Mouse (Mus musculus) right cerebral cortex, postnatal 10 days (tissue): ENCODE measurements at regions not wholly inside any gene's neighbourhood (a gene's known extent, or its start where the extent isn't known, plus 50 kb on each side); places are given as distances from the start of the nearest gene placed in this dataset.

Experiments used
- DNase-seq, 2 experiments: peaks; one replicate each; pipeline ENCODE4 v3.0.0; 2021; ENCODE audit warnings: low spot score in 2 of 2

DNA sequence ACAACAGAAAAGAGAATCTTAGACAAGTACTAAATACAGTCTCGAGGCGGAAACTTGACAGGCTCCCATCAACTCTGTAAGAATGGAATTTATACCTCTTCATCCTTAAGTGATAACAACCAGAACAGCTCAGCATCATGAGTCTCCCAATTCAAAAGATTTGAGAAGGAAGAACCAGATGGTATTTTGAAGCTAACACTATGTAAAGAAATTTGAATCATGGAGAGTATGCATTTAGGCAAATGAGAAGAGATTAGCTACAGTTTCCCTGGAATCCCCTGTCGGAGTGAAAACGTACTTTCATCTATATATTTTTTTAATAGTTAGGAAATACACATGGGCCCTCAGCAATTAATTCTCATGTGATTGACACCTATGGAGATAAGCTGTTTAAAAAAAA lies 140.9 kb downstream of the Nrip1 start:
- DNase-seq: no peak

GRCm38 (mm10) chr16:76232174-76232573 lies 141.5 kb downstream of the Nrip1 start:
- no peak for DNase-seq

- DNase-seq: no peak
Measured at GRCm38 (mm10) chr16:76230516-76231302, 142.9 kb downstream of the Nrip1 start.

DNA sequence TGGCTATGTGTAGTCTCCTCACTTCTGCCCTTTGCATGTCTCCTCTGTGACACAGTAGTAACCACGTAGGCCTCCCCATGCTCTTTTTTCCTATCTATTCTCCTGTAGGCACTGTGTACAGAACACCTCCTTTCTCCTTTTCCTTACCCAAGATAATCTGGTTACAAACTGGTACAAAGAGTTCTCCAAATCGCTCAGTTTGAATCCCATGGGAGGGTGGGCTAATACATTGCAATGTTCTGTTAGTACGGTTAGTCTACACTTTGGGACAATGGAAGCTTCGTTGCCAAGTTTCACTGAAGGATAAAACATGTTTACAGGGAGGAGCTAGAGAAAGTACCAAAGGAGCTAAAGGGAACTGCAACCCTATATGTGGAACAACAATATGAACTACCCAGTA lies 145.2 kb downstream of the Nrip1 start:
- no peak for DNase-seq

- DNase-seq: no peak
Measured at GRCm38 (mm10) chr16:76226446-76226845, 147.2 kb downstream of the Nrip1 start.

GRCm38 (mm10) chr16:76225587-76226226 lies 147.9 kb downstream of the Nrip1 start:
- DNase-seq: no peak

GRCm38 (mm10) chr16:76224901-76225586 lies 148.6 kb downstream of the Nrip1 start:
- no peak for DNase-seq

DNA sequence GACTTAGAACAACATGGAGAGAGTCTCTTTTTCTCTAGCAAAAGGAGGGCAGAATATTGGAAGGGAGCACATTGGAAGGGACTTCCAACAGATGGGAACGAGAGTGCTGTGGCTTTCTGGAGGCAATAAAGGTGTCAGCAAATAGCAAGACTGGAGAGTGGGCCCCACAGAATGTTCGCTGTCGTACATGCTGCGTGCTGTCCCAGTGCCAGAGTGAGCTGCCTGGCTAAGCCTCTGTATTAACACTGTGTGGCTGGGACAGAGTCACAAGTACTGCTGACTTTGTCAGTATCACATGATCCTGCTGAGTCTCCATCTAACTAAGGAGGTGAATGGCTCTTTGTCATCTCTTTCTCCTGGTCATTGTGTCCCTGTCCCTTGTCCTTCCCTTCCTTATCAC lies 149.9 kb downstream of the Nrip1 start:
- DNase-seq: peak in 1 of 2 experiments; percentile 32

GRCm38 (mm10) chr16:76222960-76223359 lies 150.7 kb downstream of the Nrip1 start:
- DNase-seq: no peak

DNA sequence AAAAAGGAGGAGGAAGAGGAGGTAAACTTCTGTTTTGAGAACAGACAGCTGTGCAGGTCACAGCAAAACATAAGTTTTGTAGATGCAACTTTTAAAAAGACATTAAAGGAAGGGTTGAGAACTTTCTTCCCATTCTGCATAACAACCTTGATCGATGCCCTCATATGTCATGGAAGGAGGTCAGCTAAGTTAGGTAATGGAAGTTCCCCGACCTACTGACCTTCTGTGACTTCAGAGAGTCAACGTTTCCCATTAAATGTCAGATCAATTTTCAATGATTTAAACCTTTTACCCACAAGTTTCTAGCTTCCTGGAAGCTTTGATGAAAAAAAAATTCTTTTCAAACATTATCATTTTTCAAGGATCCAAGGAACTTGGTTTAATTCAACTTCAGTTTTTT lies 153.2 kb downstream of the Nrip1 start:
- no peak for DNase-seq

GRCm38 (mm10) chr16:76219233-76219632 lies 154.4 kb downstream of the Nrip1 start:
- DNase-seq: no peak

DNA sequence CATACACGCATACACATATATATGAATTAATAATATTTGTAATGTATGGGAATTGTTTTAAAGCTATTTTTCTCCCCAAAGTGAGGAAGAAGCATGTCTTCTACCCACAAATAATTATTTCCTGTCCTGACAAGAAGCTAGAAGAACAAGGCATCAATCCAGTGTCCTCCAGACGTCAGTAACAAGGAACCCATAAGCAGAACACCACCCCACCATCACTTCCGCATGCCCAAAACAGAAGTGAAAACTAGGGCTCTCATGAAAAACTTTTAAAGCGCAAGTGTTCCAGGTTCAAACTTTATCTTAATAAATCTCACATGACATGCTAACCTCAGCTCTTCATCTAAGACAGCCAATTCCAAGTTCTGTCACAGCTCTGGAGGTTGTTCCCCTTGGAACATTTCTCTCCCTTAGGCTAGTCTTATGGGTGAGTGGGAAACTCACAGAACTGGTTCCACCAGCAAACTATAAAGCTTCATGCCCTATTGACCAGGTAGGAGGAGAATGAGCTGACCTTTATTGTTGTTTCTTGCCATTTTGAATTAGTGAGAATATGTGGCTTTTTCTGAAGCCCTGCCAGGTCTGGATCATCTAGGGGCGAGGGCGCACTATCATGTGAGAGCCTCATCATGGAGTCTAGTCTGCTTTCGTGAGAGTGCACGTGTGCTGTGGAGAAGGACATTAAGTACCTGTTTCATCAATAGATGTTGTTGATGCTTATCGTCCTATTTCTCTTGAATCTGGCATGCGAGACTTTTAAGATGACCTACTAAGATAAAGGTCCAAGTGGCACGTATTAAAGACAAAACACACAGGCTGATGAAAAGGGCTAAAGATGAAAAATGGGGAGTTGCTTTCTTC lies 155.1 kb downstream of the Nrip1 start:
- no peak for DNase-seq

DNA sequence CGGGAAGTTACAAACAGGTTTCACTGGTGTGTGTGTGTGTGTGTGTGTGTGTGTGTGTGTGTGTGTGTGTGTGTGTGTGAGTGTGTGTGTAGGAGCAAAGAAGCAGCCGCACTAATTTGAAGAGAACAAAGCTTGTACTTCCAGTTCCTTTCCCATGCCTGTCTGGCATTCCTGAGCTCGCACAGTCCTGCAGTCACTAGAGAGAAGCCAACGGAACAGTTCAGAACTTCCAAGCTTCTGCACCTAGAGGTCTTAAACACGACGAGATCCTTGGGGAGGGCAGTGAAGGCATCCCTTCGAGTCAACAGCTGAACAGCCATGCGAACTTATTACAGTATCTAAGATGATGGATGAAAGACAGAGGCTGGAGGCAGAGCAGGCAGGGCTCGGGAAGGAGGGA lies 157.4 kb downstream of the Nrip1 start:
- no peak for DNase-seq

DNA sequence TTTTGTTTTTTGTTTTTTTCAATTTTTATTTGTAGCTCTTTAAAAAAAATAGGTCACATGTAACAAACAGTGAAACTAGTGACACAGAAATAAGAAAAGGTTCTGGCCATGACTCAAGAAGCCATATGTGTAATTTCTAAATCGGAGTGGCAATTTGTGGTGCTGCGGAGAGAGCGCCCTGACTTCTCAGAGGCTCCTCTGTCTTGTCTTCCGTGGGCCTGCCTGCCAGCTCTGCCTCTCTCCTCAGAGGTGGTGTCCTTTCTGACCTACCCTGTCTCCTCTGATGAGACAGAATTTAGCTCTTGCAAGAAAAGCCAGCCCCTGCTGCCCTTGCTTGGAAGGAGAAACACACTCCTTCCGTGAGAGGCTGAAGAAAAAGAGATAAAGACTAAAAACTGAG lies 158.1 kb downstream of the Nrip1 start:
- DNase-seq: no peak

GRCm38 (mm10) chr16:76201773-76202571 lies 171.7 kb downstream of the Nrip1 start:
- DNase-seq: peak in 1 of 2 experiments; percentile 41

DNA sequence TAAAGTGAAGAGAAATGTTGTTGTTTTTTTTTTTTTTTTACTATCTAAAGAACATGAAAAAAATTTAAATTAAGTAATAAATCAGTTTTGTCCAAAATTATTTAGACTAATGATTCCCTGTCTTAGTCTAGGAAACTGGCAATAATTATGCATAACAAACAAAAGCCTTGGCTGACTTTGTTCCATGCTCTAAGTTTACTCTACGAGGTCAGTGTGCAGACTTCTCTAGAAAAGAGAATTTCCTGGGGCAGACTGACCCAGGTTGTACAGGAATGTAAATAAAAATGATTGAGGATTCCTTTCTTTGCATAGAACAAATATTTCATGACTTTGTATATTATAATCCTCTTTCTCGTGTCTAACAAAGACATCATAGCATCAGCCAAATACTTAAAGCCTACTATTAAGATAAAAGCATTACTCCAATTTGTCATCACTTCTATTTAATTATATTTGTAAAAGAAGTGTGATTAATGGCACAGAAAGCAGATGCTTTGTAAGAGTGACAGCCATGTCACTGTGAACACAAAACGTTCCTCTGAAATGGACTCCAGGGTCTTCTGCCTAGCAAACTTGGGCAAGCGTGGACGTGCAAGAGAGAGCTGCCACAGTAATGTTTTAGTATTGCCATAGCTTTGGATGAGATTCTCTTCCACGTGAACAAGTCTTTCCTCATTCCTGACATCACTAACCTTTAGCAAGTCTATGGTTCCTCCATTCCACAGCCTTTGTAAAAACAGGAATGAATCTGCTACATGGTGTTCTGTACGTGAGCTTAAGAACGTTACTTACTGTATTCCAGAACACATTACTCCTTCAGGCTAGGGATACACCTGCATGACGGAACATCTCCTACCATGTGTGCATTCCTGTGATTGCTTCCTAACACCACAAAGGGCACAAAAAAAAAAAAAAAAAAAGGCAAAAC lies 172.6 kb downstream of the Nrip1 start:
- DNase-seq: no peak

- DNase-seq: peak in 1 of 2 experiments; percentile 54
Measured at GRCm38 (mm10) chr16:76200268-76200667, 173.4 kb downstream of the Nrip1 start.

GRCm38 (mm10) chr16:76199006-76199405 lies 174.6 kb downstream of the Nrip1 start:
- no peak for DNase-seq

DNA sequence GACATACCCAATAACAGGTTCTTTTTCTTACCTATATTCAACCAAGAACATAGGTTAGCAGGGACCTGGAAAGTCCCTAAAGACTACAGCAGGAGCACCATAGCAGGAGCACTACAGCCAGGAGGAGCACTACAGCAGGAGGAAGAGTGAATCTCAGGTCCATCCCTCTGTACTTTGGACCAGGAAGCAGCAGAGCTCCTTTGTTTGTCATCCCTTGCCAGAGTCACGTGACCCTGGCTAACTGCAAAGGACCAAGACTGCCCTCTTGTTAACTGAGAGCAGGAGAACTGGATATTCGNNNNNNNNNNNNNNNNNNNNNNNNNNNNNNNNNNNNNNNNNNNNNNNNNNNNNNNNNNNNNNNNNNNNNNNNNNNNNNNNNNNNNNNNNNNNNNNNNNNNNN lies 172.2 kb upstream of the Samsn1 start:
- DNase-seq: no peak

- DNase-seq: no peak
Measured at GRCm38 (mm10) chr16:76191135-76191534, 169.1 kb upstream of the Samsn1 start.
